Mouse (Mus musculus) mature B cell (primary cell): ENCODE data around the gene Ctxn2.
"Not testable (repeated sequence)": the region's sequence is repeated elsewhere in the genome, so short reads cannot be mapped to it uniquely, and the experiment has no call there.

ENCODE experiments used
- in situ Hi-C: fragments of 300-500 bp; cut with MboI; formaldehyde crosslinking; loops from 2 replicates; pipeline ENCODE4 v1.14.3; 2019

The Ctxn2 gene

DNA sequence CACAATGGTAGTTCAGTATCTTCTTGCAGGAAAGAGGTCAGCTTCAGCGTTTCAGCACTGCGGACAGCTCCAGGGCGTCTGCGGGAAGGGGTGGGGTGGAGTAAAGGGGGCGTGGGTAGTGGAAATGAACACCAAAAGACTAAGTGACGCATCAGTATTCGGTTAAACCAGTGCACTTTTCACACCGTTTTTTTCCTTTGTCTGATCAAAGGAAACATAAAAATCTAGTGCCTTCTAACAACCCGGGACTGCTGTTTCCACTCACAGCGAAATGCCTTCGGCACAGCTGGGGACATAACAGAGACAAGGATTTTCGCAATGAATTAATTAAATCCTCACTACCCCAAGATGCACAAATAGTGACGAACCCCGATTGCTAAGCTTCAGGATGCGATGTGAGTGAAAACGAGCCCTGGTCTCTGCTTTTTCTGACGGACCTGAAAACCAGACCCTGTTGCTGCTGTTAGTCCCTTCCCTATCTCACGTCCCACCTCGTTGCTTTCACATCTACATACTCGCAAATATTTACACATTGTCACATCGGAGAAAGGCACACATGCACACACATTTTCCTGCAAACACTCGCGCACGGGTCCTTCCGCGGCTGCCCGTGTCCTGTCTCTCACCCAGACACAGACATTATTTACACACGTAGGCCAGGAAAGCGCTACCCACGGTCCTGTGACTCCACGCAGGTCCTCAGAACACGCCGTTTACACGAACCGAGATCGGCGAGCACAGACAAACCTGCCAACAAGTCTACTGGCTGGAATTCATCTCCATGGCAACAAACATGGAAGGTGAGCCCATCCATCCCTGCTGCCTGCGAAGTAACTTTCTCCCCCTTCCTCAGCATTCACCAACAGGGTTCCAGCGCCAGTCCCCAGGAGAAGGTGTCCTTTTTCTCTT, at the start of gene Ctxn2:
TSS of gene Ctxn2 (plus strand) at position 790 of the 909 bp plus-strand sequence.
- in situ Hi-C loops = no loop called here

GRCm38 (mm10) chr2:125088757-125089156, 47.7 kb upstream of the Ctxn2 start:
- in situ Hi-C loops = no loop called here

DNA sequence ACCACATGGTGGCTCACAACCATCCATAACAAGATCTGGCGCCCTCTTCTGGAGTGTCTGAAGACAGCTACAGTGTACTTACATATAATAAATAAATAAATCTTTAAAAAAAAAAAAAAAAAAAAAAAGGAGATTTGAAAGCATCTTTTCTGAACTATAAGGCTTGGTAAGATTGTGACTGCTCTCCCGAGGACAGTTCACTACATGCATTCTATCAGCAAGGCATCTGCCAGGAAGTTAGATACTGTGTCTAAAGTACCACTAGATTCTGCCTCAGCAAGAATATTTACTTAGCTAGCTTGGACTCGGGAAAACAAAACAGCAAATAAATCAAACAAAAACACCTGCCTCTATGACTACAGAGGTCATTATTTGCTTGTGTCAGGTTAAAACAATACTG, 44.4 kb upstream of the Ctxn2 start:
- in situ Hi-C loops = not testable (repeated sequence)

GRCm38 (mm10) chr2:125104491-125104890, 32.0 kb upstream of the Ctxn2 start:
- in situ Hi-C loops = not testable (repeated sequence)

DNA sequence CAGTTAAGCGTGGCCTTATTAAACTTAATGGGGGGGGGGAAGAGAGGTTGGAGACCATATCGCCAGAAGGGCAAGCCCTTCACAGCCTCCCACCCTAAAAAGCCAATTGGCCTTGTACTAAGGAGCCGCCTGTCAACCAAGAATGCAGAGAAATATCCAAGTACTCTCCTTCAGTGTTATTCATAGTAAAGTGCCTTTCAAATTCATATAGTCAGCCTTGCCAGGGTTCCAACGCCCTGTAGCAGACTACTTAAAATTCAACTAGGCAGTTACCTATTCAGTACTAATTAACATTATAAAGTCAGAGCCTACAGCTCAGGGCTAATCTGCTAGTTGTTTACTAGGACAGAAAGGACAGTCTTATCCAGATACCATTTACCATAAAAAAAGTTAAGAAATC, 30.0 kb upstream of the Ctxn2 start:
- in situ Hi-C loops = not testable (repeated sequence)

- in situ Hi-C loops = no loop called here
Measured at GRCm38 (mm10) chr2:125119381-125120110, 16.9 kb upstream of the Ctxn2 start.

- in situ Hi-C loops = no loop called here
Measured at GRCm38 (mm10) chr2:125122288-125122623, 14.2 kb upstream of the Ctxn2 start.

GRCm38 (mm10) chr2:125122624-125123476, 13.6 kb upstream of the Ctxn2 start:
- in situ Hi-C loops = no loop called here

DNA sequence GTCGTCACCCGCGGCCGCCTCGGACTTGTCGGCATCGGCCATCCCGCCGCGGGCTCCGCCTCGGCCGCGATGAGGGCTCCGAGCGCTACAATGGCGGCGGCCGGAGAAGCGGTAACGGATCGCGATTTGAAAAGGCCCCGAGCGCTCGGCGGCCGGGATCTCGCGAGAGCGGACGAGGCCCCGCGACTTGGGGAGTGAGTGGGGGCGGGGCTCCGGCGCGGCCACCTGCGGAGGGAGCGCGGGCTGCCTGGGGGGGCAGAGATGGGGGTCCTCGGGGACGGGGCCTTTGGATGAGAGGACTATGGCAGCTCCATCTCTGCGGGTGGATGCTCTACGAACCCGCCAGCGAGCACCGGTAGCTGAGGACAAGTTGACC, 13.0 kb upstream of the Ctxn2 start, which contains the start of gene Myef2:
TSS of gene Myef2 (minus strand) at position 185 of the 376 bp plus-strand sequence.
- in situ Hi-C loops = no loop called here

GRCm38 (mm10) chr2:125125824-125126223, 10.7 kb upstream of the Ctxn2 start:
- in situ Hi-C loops = no loop called here

- in situ Hi-C loops = no loop called here
Measured at GRCm38 (mm10) chr2:125126792-125127191, 9.7 kb upstream of the Ctxn2 start.

GRCm38 (mm10) chr2:125134113-125134512, 2.4 kb upstream of the Ctxn2 start:
- in situ Hi-C loops = no loop called here

DNA sequence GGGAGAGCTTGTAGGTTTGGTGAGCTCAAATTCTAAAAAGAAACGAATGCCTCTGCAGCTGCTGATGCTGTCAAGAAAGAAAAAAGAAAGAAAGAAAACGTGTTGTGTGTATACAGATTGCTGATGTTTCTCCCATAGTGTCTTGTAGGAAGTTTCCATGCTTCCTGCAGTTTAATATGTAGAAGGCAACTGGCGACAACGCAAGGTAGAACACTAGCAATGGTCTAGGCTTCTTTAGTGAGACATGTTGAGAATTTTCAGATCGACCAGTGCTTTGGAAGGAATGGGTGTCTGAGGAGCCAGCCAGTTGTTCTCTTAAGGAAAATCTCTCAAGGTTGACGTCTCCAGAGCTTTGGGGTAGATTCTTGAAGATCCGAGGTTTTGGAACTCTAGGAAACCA, 354 bp downstream of the Ctxn2 start:
- in situ Hi-C loops = no loop called here

DNA sequence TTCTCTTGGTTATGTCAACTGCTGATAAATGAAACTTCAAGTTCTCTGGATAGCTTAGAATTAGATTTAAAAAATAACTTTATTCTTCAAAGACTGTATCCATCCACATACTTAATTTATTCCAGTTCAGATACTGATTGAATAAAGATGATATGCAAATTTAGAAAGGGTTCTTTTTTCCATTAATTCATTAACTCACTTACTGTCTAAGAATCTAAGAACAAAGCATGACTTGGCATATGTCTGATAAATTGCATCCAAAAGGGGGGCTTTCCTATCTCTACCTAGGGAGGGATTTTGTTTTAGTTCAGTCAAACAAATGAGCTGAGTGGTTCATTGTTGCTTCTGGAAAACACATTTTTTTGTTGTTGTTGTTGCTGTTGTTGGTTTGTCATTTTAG, 5.8 kb downstream of the Ctxn2 start:
- in situ Hi-C loops = no loop called here

- in situ Hi-C loops = no loop called here
Measured at GRCm38 (mm10) chr2:125152388-125152787, 15.9 kb downstream of the Ctxn2 start, which contains the start of gene Slc12a1. Slc12a1 (plus strand) TSS chr2:125152505.

DNA sequence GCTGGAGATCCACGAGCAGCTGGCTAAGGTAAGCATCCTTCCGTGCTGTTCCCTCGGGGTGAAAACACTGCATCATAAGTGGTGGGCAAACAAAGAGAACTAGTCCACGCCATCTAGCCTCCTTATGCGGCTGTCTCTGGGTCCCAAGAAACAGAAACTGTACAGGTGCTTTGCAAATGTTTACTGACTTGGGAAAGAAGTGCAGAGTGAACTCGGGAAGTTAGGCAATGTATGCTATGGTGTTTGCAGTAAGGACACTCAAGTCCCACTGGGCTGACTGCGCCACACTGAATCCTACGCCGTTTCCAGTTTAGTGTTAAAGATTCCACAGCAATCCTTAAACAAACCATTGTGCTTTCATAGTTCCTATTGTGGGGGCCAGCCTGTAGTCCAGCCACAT, 17.8 kb downstream of the Ctxn2 start:
- in situ Hi-C loops = no loop called here

DNA sequence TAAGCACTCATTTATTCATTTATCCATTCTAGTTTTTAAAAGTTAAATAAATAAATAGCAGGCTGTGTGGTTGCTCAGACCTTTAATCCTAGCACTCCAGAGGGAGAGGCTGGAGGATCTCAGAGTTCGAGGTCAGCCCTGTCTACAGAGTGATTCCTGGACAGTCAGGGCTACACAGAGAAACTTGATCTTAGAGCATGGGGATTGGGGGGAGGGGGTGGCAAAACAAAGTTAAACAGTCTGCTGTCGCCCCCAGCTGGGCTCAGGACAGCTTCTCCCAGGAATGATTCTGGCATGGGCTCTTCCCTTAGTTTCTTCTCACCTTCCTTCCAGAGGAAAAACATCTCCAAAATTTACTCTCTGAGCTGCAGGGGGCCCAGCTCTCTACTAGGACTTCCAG, 19.0 kb downstream of the Ctxn2 start:
- in situ Hi-C loops = no loop called here

DNA sequence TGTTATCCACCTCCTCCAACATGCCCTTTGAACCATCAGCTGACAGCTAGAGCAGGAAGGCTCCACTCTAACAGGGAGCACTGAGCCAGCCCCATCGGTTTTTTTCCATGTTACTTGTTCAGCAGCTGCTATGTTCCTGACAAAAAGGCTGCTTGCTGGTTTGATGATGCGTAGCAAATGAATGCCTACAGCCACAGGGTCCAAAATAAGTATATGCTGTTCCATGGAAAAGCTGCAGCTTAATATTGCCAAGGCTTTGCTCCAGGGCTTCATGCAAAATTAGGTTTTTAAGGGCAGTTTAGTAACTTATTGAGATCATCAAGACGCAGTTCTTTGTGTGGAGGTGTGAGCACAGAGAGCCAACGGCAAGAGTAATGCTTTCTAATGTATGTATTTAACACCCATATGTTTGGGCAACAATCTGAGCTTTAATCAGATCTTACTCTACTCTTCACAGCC, 25.5 kb downstream of the Ctxn2 start:
- in situ Hi-C loops = no loop called here

DNA sequence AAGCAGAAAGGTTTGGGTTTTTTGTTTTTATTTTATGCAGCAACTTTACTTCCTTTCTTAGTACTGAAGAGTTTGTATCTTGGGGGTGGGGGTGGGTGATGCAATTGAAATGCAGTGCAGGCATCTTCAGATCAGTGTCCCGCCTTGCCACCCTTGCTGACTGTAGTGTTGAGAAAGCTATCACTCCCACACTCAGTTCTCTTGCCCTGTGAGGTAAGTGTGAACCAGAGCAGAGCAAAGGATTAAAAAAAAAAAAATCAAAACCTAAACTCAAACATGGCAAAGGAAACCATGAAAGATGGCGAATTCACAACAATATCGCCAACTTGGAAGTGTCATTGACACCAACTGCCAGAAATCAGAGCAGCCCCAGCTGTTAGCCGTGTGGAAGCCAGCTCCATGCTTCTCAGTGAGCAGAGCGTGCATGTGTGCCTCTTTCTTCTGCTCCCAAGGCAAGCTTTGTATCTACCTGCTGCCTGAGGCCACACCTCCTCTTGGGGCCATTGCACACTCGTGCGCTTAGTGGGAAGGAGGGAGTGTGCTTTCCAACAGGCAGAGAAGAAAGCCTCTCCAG, 41.8 kb downstream of the Ctxn2 start:
- in situ Hi-C loops = no loop called here

DNA sequence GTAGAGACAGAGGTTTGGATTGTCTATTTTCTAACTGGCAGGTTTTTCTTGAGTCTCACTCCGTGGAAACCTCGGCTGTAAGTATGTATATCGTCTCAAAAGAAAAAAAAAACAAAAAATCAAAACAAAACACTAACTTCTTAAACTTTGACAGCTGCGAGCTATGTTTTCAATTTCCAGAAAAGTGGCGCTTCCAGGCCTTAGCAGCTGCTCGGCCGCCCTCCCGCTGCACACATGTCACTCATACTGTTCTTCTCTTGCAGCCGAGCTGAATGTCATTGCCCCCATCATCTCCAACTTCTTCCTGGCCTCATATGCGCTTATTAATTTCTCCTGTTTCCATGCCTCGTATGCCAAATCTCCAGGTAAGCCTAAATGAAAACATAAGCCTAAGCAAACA, 51.4 kb downstream of the Ctxn2 start:
- in situ Hi-C loops = no loop called here

DNA sequence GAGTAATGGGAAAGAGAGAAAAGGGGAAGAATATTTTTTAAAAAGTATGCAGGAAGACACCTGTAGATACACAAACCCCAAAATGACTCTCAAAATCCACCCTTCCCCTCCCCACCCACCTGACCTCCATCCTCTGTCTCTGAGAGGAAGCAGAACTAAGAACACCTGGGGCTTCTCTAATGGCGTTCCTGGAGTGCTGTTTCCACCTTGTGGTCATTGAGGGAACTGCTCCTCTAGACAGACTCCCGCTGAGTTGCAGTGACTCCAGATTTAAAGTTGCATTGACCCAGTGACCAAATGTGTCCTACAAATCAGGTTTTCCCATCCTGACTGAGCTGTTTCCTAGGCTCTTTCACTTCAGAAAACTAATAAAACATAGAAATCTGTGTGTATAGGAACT, 52.7 kb downstream of the Ctxn2 start:
- in situ Hi-C loops = no loop called here

DNA sequence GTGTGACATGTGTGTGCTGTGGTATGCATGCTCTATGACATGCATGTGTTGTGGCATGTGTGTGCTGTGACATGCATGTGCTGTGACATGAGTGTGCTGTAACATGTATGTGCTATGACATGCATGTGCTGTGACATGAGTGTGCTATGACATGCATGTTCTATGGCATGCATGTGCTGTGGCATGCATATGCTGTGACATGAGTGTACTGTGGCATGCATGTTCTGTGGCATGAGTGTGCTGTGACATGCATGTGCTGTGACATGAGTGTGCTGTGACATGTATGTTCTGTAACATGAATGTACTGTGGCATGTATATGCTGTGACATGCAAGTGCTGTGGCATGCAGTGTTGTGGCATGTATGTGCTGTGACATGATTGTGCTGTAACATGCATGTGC, 56.4 kb downstream of the Ctxn2 start:
- in situ Hi-C loops = no loop called here
